Mouse (Mus musculus): Measurements from ENCODE around the gene Cdk2ap2. TPM values are rescaled to one million over a fixed set of nuclear protein-coding genes. Genes with fewer than 3 reads are reported as not detected.
"Not testable (repeated sequence)": the region's sequence is repeated elsewhere in the genome, so short reads cannot be mapped to it uniquely, and the experiment has no call there.

The Cdk2ap2 gene
- polyA plus RNA-seq, 1 experiment: 26.9 TPM

GRCm38 (mm10) chr19:4058581-4058980 is 38.4 kb upstream of the Cdk2ap2 start:
- H3K9ac ChIP-seq (ENCODE audit: low read depth, poor library complexity, severe bottlenecking): no peak overlapping the region
- peak overlapping the region; percentile 7; the same call in 1 of the 2 replicates for H3K27ac ChIP-seq (ENCODE audit: insufficient read depth, low read length)
- H3K36me3 ChIP-seq (ENCODE audit: control insufficient read depth, insufficient read depth, low read length, poor library complexity, severe bottlenecking): no peaks in the 10 kb centered on the region
- H3K4me1 ChIP-seq (ENCODE audit: control insufficient read depth, insufficient read depth, low read length): peaks cover 17% of the 10 kb centered on the region
- no peak overlapping the region for H3K4me3 ChIP-seq (ENCODE audit: low read depth, low read length)
- peaks cover 2% of the 10 kb centered on the region; the same call in 1 of the 2 replicates for H3K27me3 ChIP-seq (ENCODE audit: control insufficient read depth, insufficient read depth, low read length, poor library complexity, severe bottlenecking)
- H3K9me3 ChIP-seq (replicated peaks; ENCODE audit: control insufficient read depth, insufficient read depth, low read length, poor library complexity, severe bottlenecking): peaks cover 7% of the 10 kb centered on the region
- TF ChIP-seq CTCF (IDR thresholded peaks at IDR 0.05; ENCODE audit: low read depth, low read length) (no peak), EP300 (IDR thresholded peaks at IDR 0.05; ENCODE audit: insufficient read depth, low read depth, low read length) (no peak), POLR2A (IDR thresholded peaks at IDR 0.05; ENCODE audit: insufficient read depth, low read length) (no peak)

- Histone ChIP-seq H3K36me3 (ENCODE audit: control insufficient read depth, insufficient read depth, low read length, poor library complexity, severe bottlenecking) (no peaks in the 10 kb centered on the region), H3K27ac (ENCODE audit: insufficient read depth, low read length) (peak within 1 kb of the TSS; percentile 7), H3K27me3 (ENCODE audit: control insufficient read depth, insufficient read depth, low read length, poor library complexity, severe bottlenecking) (peaks cover 2% of the 10 kb centered on the region; the same call in 1 of the 2 replicates), H3K4me3 (ENCODE audit: low read depth, low read length) (peak within 1 kb of the TSS; percentile 26; the same call in 1 of the 2 replicates), H3K9me3 (replicated peaks; ENCODE audit: control insufficient read depth, insufficient read depth, low read length, poor library complexity, severe bottlenecking) (peaks cover 7% of the 10 kb centered on the region), H3K4me1 (ENCODE audit: control insufficient read depth, insufficient read depth, low read length) (peaks cover 17% of the 10 kb centered on the region), H3K9ac (ENCODE audit: low read depth, poor library complexity, severe bottlenecking) (no peak within 1 kb of the TSS)
- TF ChIP-seq EP300 (IDR thresholded peaks at IDR 0.05; ENCODE audit: insufficient read depth, low read depth, low read length): peak; percentile 70; the same call in 1 of the 2 replicates
- no peak for TF ChIP-seq POLR2A (IDR thresholded peaks at IDR 0.05; ENCODE audit: insufficient read depth, low read length)
Measured at GRCm38 (mm10) chr19:4059069-4059740, 37.8 kb upstream of the Cdk2ap2 start, which contains the start of gene Gstp3. Gene Gstp3 (minus strand): TSS chr19:4059569.

- H3K9ac ChIP-seq (ENCODE audit: low read depth, poor library complexity, severe bottlenecking); H3K36me3 ChIP-seq (ENCODE audit: control insufficient read depth, insufficient read depth, low read length, poor library complexity, severe bottlenecking); H3K9me3 ChIP-seq (replicated peaks; ENCODE audit: control insufficient read depth, insufficient read depth, low read length, poor library complexity, severe bottlenecking); H3K27me3 ChIP-seq (ENCODE audit: control insufficient read depth, insufficient read depth, low read length, poor library complexity, severe bottlenecking); H3K4me3 ChIP-seq (ENCODE audit: low read depth, low read length); H3K27ac ChIP-seq (ENCODE audit: insufficient read depth, low read length): not testable (repeated sequence)
- H3K4me1 ChIP-seq (ENCODE audit: control insufficient read depth, insufficient read depth, low read length): peaks cover 17% of the 10 kb centered on the region
Measured at GRCm38 (mm10) chr19:4060044-4060898, 36.7 kb upstream of the Cdk2ap2 start.

GRCm38 (mm10) chr19:4060899-4061465 is 36.0 kb upstream of the Cdk2ap2 start:
- Histone ChIP-seq H3K27me3 (ENCODE audit: control insufficient read depth, insufficient read depth, low read length, poor library complexity, severe bottlenecking) (peaks cover 2% of the 10 kb centered on the region; the same call in 1 of the 2 replicates), H3K36me3 (ENCODE audit: control insufficient read depth, insufficient read depth, low read length, poor library complexity, severe bottlenecking) (no peaks in the 10 kb centered on the region), H3K4me3 (ENCODE audit: low read depth, low read length) (no peak overlapping the region), H3K9ac (ENCODE audit: low read depth, poor library complexity, severe bottlenecking) (no peak overlapping the region), H3K27ac (ENCODE audit: insufficient read depth, low read length) (no peak overlapping the region), H3K4me1 (ENCODE audit: control insufficient read depth, insufficient read depth, low read length) (peaks cover 17% of the 10 kb centered on the region), H3K9me3 (replicated peaks; ENCODE audit: control insufficient read depth, insufficient read depth, low read length, poor library complexity, severe bottlenecking) (peaks cover 7% of the 10 kb centered on the region)
- TF ChIP-seq CTCF (IDR thresholded peaks at IDR 0.05; ENCODE audit: low read depth, low read length): no peak
- TF ChIP-seq POLR2A (IDR thresholded peaks at IDR 0.05; ENCODE audit: insufficient read depth, low read length): no peak
- TF ChIP-seq EP300 (IDR thresholded peaks at IDR 0.05; ENCODE audit: insufficient read depth, low read depth, low read length): no peak

- H3K36me3 ChIP-seq (ENCODE audit: control insufficient read depth, insufficient read depth, low read length, poor library complexity, severe bottlenecking); H3K4me1 ChIP-seq (ENCODE audit: control insufficient read depth, insufficient read depth, low read length); H3K9ac ChIP-seq (ENCODE audit: low read depth, poor library complexity, severe bottlenecking); H3K4me3 ChIP-seq (ENCODE audit: low read depth, low read length); H3K9me3 ChIP-seq (replicated peaks; ENCODE audit: control insufficient read depth, insufficient read depth, low read length, poor library complexity, severe bottlenecking); H3K27me3 ChIP-seq (ENCODE audit: control insufficient read depth, insufficient read depth, low read length, poor library complexity, severe bottlenecking); H3K27ac ChIP-seq (ENCODE audit: insufficient read depth, low read length): not testable (repeated sequence)
Measured at GRCm38 (mm10) chr19:4063357-4063756, 33.6 kb upstream of the Cdk2ap2 start.

- H3K4me3 ChIP-seq (ENCODE audit: low read depth, low read length); H3K9ac ChIP-seq (ENCODE audit: low read depth, poor library complexity, severe bottlenecking); H3K4me1 ChIP-seq (ENCODE audit: control insufficient read depth, insufficient read depth, low read length); H3K27ac ChIP-seq (ENCODE audit: insufficient read depth, low read length); H3K36me3 ChIP-seq (ENCODE audit: control insufficient read depth, insufficient read depth, low read length, poor library complexity, severe bottlenecking); H3K9me3 ChIP-seq (replicated peaks; ENCODE audit: control insufficient read depth, insufficient read depth, low read length, poor library complexity, severe bottlenecking); H3K27me3 ChIP-seq (ENCODE audit: control insufficient read depth, insufficient read depth, low read length, poor library complexity, severe bottlenecking): not testable (repeated sequence)
Measured at GRCm38 (mm10) chr19:4064501-4064900, 32.5 kb upstream of the Cdk2ap2 start.

All from ES-Bruce4 (cell line).